Mouse (Mus musculus): ENCODE measurements around the gene Tmem106a.
"Not testable (repeated sequence)": the region's sequence is repeated elsewhere in the genome, so short reads cannot be mapped to it uniquely, and the experiment has no call there.

Tmem106a gene

GRCm38 (mm10) chr11:101599156-101599555 lies 17.1 kb downstream of the Tmem106a start, which contains the start of gene Gm11634:
TSS of gene Gm11634 (minus strand) at chr11:101599256.
- in situ Hi-C loops (cut with MboI) = no loop called here

GRCm38 (mm10) chr11:101602491-101602890 lies 20.4 kb downstream of the Tmem106a start:
- in situ Hi-C loops (cut with MboI) = no loop called here

GRCm38 (mm10) chr11:101604116-101604515 lies 22.1 kb downstream of the Tmem106a start:
- in situ Hi-C loops (cut with MboI) = no loop called here

- in situ Hi-C loops (cut with MboI) = not testable (repeated sequence)
Measured at GRCm38 (mm10) chr11:101604531-101605453, 22.8 kb downstream of the Tmem106a start.

DNA sequence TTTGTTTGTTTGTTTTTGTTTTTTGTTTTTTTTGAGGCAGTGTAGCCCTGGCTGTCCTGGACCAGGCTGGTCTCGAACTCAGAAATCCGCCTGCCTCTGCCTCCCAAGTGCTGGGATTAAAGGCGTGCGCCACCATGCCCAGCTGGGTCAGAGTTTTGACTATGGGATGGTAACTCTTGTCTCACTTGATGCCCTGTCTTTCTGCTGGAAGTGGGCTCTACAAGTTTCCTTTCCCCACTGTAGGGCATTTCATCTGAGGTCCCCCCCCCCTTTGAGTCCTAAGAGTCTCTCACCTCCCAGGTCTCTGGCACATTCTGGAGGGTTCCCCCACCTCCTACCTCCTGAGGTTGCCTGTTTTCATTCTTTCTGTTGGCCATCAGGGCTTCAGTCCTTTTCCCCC lies 25.1 kb downstream of the Tmem106a start:
- in situ Hi-C loops (cut with MboI) = not testable (repeated sequence)

- in situ Hi-C loops (cut with MboI) = no loop called here
Measured at GRCm38 (mm10) chr11:101610445-101610844, 28.4 kb downstream of the Tmem106a start.

DNA sequence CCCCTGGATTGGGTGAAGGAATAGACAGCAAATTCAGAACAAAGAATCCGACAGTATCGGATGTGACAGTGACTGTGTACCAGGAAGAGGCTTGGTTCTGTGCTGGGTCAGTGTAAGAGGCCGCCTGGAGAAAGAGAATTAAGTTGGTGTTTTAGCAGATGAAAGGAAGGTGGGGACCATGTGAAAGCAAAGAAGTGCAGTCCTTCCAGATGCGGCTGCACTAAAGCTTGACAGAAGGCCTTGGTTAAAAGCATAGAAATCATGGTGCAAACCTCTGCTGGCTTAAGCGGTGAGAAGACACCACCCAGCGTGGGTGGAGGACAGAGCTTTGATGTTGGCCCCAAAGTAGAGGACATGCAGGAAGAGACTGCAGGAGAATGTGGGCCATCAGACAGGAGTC lies 31.6 kb downstream of the Tmem106a start:
- in situ Hi-C loops (cut with MboI) = no loop called here

GRCm38 (mm10) chr11:101614116-101614515 lies 32.1 kb downstream of the Tmem106a start:
- in situ Hi-C loops (cut with MboI) = no loop called here

GRCm38 (mm10) chr11:101615380-101615779 lies 33.3 kb downstream of the Tmem106a start:
- in situ Hi-C loops (cut with MboI) = no loop called here

DNA sequence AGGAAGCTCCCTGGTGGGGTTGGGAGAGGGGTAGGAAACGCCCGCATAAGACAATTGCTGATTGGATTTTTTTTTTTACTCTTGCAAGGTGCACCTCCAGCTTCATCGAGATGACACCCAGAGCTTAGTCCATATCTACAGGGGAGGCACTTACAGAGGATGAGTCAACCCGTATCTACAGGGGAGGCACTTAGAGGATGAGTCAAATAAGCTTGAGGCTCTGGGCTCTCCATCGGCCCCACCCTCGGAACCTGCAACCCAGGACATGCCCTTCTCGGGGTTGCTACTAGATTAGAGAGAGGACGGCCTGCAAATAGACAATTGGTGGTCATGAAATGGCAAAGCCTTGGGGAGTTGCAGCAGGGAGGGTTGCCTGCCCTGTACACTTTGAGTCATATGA lies 34.1 kb downstream of the Tmem106a start:
- in situ Hi-C loops (cut with MboI) = no loop called here

DNA sequence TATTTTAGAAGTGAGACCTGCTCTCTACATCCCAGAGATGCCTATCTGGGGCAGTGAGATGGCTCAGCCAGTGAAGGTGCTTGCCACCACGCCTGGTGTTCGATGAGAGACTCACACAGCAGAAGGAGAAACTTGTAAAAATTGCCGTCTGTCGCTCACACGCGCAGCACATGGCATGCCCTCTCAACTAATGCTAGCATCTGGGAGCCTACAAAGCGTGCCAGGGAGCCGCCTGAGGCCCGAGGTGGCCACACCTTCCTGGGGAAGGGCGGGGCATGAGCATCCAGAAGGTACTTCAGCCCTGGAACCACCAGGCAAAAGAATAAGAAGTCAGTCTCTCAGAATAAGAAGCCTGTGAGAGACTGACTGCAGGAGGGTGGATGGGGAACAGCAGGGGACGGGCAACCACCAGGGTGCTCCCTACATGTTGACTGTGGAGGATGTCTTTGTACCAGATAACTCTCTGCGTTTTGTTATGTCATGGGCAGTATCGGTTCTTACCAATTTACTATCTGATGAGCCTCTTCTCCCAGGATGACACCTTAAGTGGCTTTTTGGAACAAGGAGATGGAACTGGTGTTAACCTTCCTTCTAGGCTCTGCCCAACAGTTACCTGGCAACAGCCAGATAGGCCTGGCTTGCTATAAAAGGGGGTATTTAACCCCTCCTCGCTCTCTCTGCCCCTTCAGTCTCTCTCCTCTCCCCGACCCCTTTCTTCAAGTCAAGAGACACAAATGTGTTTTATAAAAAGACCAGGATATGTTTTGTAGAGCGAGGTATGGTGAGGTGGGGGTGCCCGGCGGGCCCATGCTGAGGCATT lies 35.1 kb downstream of the Tmem106a start:
- in situ Hi-C loops (cut with MboI) = no loop called here

DNA sequence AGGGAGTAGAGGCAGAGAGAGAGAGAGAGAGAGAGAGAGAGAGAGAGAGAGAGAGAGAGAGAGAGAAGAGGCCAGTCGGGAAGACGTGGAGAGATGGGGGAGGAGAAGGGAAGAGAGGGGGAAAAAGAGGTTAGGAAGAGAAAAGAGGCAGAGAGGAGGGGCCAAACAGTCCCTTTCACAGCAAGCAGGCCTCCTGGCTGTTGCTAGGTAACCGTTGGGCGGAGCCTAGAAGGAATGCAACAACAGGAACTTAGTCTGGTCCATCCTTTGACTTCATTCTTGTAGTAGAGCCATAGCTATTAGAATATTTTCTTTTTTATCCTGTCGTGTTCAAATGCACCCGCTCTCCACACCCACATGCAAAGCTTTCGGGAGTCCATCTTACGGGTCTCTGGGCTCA lies 35.8 kb downstream of the Tmem106a start:
- in situ Hi-C loops (cut with MboI) = no loop called here

DNA sequence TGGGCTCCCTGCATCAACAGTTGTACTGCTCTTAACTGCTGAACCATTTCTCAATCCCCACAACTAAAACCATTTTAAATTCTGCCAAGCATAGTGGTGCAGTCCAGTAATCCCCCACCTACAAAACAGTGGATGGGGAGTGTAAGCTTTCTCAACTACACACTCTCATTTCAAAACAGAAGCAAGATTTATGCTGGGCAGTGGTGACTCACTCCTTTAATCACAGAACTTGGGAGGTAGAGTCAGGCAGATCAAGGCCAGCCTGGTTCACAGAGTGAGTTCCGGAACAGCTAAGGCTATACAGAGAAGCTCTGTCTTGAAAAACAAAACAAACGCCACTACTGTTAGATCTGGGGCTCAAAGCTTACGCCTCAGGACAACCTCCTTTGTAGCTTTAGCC lies 36.6 kb downstream of the Tmem106a start:
- in situ Hi-C loops (cut with MboI) = no loop called here

DNA sequence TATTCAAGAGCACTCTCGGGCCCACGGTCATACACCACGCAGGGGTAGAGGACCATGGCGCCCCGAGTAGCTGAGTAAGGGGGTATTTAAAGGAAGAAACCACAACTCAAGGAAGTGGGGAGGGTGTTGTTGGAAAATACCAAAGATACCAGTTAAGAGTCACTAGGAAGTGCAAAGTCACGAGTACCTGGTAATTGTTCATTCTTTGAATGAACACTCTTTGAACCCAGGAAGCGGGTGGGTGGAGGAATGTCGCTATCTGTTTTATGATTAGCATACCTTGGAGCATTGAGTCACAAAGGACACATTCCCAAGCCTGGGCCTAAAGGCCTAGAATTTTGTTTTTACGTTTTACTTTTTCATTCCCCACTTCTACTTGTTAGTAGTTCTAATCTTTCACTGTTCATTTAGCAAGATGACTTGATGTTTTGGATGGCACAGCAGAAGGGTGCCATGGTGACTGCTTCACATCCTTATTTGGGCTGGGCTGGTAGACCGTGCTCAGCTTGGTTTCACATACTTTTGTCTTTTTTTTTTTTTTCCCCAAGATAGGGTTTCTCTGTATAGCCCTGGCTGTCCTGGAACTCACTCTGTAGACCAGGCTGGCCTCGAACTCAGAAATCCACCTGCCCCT lies 38.1 kb downstream of the Tmem106a start:
- in situ Hi-C loops (cut with MboI) = not testable (repeated sequence)

GRCm38 (mm10) chr11:101626649-101626994 lies 44.6 kb downstream of the Tmem106a start:
- in situ Hi-C loops (cut with MboI) = no loop called here

DNA sequence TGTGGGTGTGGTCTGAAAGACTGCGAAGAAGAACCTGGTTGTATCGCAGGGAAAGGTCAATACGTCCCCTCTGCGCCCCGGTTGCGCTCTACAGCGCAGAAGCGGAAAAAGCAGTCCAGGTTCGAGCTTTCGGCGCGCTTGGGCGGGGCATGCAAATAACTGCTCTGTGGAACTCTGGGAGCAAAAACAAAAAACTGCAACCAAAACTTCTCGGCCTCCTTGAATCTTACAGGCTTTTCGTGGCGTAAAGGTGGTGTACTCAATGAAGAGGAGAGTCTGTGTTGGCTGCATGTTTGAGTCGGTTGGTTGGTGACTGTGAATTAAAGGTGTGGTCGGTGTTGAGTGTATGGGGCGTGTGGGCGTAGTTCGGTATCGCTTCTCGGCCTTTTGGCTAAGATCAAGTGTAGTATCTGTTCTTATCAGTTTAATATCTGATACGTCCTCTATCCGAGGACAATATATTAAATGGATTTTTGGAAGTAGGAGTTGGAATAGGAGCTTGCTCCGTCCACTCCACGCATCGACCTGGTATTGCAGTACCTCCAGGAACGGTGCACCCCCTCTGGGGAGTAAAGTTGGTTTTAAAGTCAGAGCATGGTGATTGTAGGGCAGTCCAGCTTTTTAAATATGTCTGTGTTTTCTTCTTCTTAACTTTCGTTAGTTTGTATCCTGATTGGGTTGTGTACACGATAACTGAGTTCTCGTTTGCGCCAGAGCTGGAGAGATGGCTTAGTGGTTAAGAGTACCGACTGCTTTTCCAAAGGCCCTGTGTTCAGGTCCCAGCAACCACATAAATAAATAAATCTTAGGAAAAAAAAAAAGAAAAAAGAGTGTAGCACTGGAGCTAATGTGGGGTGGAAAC lies 45.2 kb downstream of the Tmem106a start, which contains the start of gene Rdm1:
Rdm1 (plus strand) TSS at position 201 of the 862 bp plus-strand sequence.
- in situ Hi-C loops (cut with MboI) = no loop called here

DNA sequence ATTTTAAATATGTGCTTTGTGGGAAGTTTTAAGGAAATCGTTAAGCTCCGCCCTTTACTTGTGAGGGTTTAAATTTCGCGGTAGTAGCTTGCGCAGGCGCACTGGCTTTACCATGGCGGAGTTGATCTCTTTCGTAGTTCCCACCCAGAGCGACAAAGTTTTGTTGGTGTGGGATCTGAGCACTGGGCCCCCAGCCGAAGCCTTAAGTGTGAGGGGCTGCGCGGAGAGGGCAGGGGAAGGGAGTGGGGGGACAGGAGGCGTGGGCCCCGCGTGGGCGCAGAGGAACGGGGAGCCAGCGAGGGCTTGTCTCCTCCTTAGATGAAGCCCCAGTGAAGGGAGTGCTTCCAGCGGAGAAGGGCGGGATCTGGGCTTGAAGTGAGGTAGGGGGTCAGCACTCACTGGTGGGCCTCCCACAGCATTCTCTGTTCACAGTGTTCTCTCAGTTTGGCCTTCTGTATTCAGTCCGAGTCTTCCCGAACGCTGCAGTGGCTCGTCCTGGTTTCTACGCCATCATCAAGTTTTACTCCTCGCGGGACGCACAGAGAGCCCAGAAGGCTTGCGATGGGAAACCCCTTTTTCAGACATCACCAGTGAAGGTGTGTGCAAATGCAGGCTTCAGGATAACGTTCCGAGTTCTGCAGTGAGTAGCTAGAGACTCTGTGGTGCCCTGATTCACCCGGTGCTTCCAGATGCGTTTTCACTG lies 46.0 kb downstream of the Tmem106a start:
- in situ Hi-C loops (cut with MboI) = no loop called here

DNA sequence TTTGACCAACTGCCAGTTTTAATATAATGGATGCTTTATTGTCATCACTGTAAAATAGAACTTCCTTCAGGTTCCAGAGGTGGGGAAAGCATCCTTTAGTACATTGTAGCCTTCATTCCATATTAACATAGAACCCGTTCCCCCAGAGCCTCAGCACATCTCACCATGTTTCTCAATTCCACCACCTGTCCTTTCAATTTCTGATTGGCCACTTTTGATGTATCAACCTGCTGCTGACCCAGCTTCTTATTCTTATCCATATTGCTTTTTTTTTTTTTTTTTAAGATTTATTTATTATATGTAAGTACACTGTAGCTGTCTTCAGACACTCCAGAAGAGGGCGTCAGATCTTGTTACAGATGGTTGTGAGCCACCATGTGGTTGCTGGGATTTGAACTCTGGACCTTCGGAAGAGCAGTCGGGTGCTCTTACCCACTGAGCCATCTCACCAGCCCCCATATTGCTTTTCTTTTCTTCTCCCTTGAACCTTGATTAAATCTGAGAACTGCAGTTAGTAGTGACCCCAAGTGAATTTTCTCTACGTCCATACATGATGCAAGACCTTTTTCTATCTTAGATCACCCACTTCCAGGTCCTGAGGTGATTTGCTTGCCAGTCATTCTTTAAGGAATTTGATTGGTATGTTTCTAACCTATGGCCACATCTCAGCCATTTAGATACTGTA lies 46.8 kb downstream of the Tmem106a start:
- in situ Hi-C loops (cut with MboI) = not testable (repeated sequence)

- in situ Hi-C loops (cut with MboI) = no loop called here
Measured at GRCm38 (mm10) chr11:101635660-101636059, 53.6 kb downstream of the Tmem106a start.

- in situ Hi-C loops (cut with MboI) = no loop called here
Measured at GRCm38 (mm10) chr11:101639761-101640160, 57.7 kb downstream of the Tmem106a start.
